Mouse (Mus musculus) gastrocnemius, postnatal 36 days (tissue): ENCODE data around the gene Tmem274. TPM values are rescaled to one million over a fixed set of nuclear protein-coding genes. Genes with fewer than 3 reads are reported as not detected.

Source experiments
- DNase-seq, 2 experiments: peaks; one replicate each; pipeline ENCODE4 v3.0.0; 2022
- intact Hi-C: fragments of 180-260 bp; cut with DNase I; formaldehyde crosslinking; loops from one replicate; pipeline ENCODE4 v1.15.1; 2025
- total RNA-seq, 2 experiments: library from RNA; stranded (reverse); gene quantifications; 2 replicates each; pipeline ENCODE4 v1.2.3; 2021

The Tmem274 gene
- total RNA-seq, 2 experiments from 2014 or later, result not detected

- intact Hi-C loops, result loop anchor here (5.0 kb wide), 1 partner anchor 79 kb away; no protein-coding TSS in a partner anchor
Observed at GRCm38 (mm10) chr4:149463435-149463950, 13.7 kb upstream of the Tmem274 start.

GRCm38 (mm10) chr4:149469557-149469956 lies 7.6 kb upstream of the Tmem274 start:
- DNase-seq, result no peak
- intact Hi-C loops, result no loop called here

More at GRCm38 (mm10) chr4:149463435-149463950, 13.7 kb upstream of the Tmem274 start:
- no peak for DNase-seq

GRCm38 (mm10) chr4:149475096-149475495 lies 2.1 kb upstream of the Tmem274 start:
- intact Hi-C loops, result no loop called here
- no peak for DNase-seq

GRCm38 (mm10) chr4:149484566-149484965 lies 7.4 kb downstream of the Tmem274 start:
- no peak for DNase-seq
- intact Hi-C loops, result no loop called here

GRCm38 (mm10) chr4:149485053-149485824 lies 8.1 kb downstream of the Tmem274 start, which contains the start of the genes Nmnat1 and Lzic:
Nmnat1 (minus strand) TSS chr4:149485202.
Lzic (plus strand) TSS chr4:149485229.
- intact Hi-C loops, result loop anchor here (5.0 kb wide), 1 partner anchor 57 kb away; no protein-coding TSS in a partner anchor
- DNase-seq, result peak; percentile 89 to 93

GRCm38 (mm10) chr4:149485825-149486206 lies 8.6 kb downstream of the Tmem274 start:
- DNase-seq, result no peak
- intact Hi-C loops, result loop anchor here (5.0 kb wide), 1 partner anchor 56 kb away; no protein-coding TSS in a partner anchor

GRCm38 (mm10) chr4:149487729-149488128 lies 10.6 kb downstream of the Tmem274 start:
- DNase-seq, result no peak
- intact Hi-C loops, result loop anchor here (5.0 kb wide), 1 partner anchor 55 kb away; no protein-coding TSS in a partner anchor

GRCm38 (mm10) chr4:149489415-149490240 lies 12.4 kb downstream of the Tmem274 start:
- intact Hi-C loops, result loop anchor here (5.0 kb wide), 1 partner anchor 53 kb away; no protein-coding TSS in a partner anchor
- DNase-seq, result no peak

- no peak for DNase-seq
- intact Hi-C loops, result no loop called here
Observed at GRCm38 (mm10) chr4:149491151-149491550, 14.0 kb downstream of the Tmem274 start.

- no peak for DNase-seq
- intact Hi-C loops, result no loop called here
Observed at GRCm38 (mm10) chr4:149496612-149497011, 19.4 kb downstream of the Tmem274 start.

GRCm38 (mm10) chr4:149498901-149499300 lies 21.7 kb downstream of the Tmem274 start:
- intact Hi-C loops, result no loop called here
- DNase-seq, result no peak

GRCm38 (mm10) chr4:149499790-149500189 lies 22.6 kb downstream of the Tmem274 start:
- intact Hi-C loops, result no loop called here
- no peak for DNase-seq

- no peak for DNase-seq
- intact Hi-C loops, result no loop called here
Observed at GRCm38 (mm10) chr4:149504363-149504762, 27.2 kb downstream of the Tmem274 start.

- DNase-seq, result no peak
- intact Hi-C loops, result no loop called here
Observed at GRCm38 (mm10) chr4:149504858-149505257, 27.7 kb downstream of the Tmem274 start.

- intact Hi-C loops, result no loop called here
- DNase-seq, result no peak
Observed at GRCm38 (mm10) chr4:149505261-149505967, 28.2 kb downstream of the Tmem274 start.

GRCm38 (mm10) chr4:149506904-149507303 lies 29.7 kb downstream of the Tmem274 start:
- intact Hi-C loops, result no loop called here
- DNase-seq, result no peak

- no peak for DNase-seq
- intact Hi-C loops, result no loop called here
Observed at GRCm38 (mm10) chr4:149511221-149511646, 34.1 kb downstream of the Tmem274 start.

- DNase-seq, result no peak
- intact Hi-C loops, result no loop called here
Observed at GRCm38 (mm10) chr4:149512072-149512471, 34.9 kb downstream of the Tmem274 start.

- DNase-seq, result no peak
- intact Hi-C loops, result no loop called here
Observed at GRCm38 (mm10) chr4:149515706-149516105, 38.5 kb downstream of the Tmem274 start.

- intact Hi-C loops, result no loop called here
- peak; percentile 97 to 98 for DNase-seq
Observed at GRCm38 (mm10) chr4:149517868-149518340, 40.7 kb downstream of the Tmem274 start, which contains the start of gene Ctnnbip1. Ctnnbip1 (plus strand) TSS chr4:149518236.
